Comparison of ENCODE assay signal across 26 mouse cellular contexts in genomic region chr3:85850079-85850478, GRCm38 (mm10). TPM values are rescaled to one million over a fixed set of nuclear protein-coding genes. Genes with fewer than 3 reads are reported as not detected.
"Had no signal": no experiment of that assay in that cellular context is flagged by ENCODE, and none has a peak within 500 bp of the region (broad histone marks: within the 10 kb centered on the region; RNA-seq: fewer than 3 reads in every experiment).

No protein-coding gene starts in this region.

- H3K36me3 ChIP-seq: heart, embryonic 13.5 days; heart, embryonic 15.5 days; hindbrain, embryonic 13.5 days; hindbrain, embryonic 15.5 days; kidney, embryonic 15.5 days; limb, embryonic 10.5 days; limb, embryonic 12.5 days; liver, embryonic 12.5 days had no signal

- H3K4me2 ChIP-seq: heart, embryonic 11.5 days; heart, embryonic 13.5 days; heart, embryonic 15.5 days; hindbrain, embryonic 13.5 days; hindbrain, embryonic 15.5 days; kidney, embryonic 15.5 days; limb, embryonic 12.5 days; liver, embryonic 12.5 days had no signal

- ATAC-seq: hindbrain, postnatal 0 days; intestine, embryonic 16.5 days; liver, embryonic 12.5 days had no signal

- DNase-seq: gastrocnemius, postnatal 14 days; gastrocnemius, postnatal 36 days; heart, adult 18-20 months; heart, postnatal 14 days; heart, postnatal 36 days; kidney, adult 11 months; kidney, adult 2 months; kidney, adult 9 months; kidney, postnatal 14 days; kidney, postnatal 36 days; layer of hippocampus, adult 9-11 months; layer of hippocampus, postnatal 36 days; liver had no signal

- H3K9me3 ChIP-seq: heart, embryonic 13.5 days; heart, embryonic 15.5 days; hindbrain, embryonic 13.5 days; hindbrain, embryonic 15.5 days; kidney, embryonic 15.5 days; limb, embryonic 10.5 days; limb, embryonic 12.5 days; liver, embryonic 12.5 days had no signal

- H3K27ac ChIP-seq: heart, embryonic 13.5 days; heart, embryonic 15.5 days; hindbrain, embryonic 13.5 days; hindbrain, embryonic 15.5 days; hindbrain, postnatal 0 days; kidney, embryonic 15.5 days; kidney, postnatal 0 days; limb, embryonic 10.5 days; limb, embryonic 12.5 days; liver, embryonic 12.5 days had no signal

- H3K4me1 ChIP-seq: heart, embryonic 15.5 days; hindbrain, embryonic 15.5 days; kidney, embryonic 15.5 days; limb, embryonic 10.5 days; limb, embryonic 12.5 days had no signal

- H3K9ac ChIP-seq: heart, embryonic 13.5 days; heart, embryonic 15.5 days; hindbrain, embryonic 13.5 days; hindbrain, embryonic 15.5 days; kidney, embryonic 15.5 days; limb, embryonic 12.5 days; liver, embryonic 12.5 days had no signal

- H3K27me3 ChIP-seq: heart, embryonic 13.5 days; heart, embryonic 15.5 days; hindbrain, embryonic 13.5 days; hindbrain, embryonic 15.5 days; kidney, embryonic 15.5 days; limb, embryonic 12.5 days; liver, embryonic 12.5 days had no signal

- H3K4me3 ChIP-seq: heart, embryonic 13.5 days; heart, embryonic 15.5 days; hindbrain, embryonic 13.5 days; hindbrain, embryonic 15.5 days; kidney, embryonic 15.5 days; limb, embryonic 10.5 days; limb, embryonic 12.5 days; liver, embryonic 12.5 days had no signal

RNA-seq across cellular contexts. Expression of gene Fam160a1, which starts 33.0 kb away (rescaled TPM):
- total RNA-seq: hematopoietic stem cell, adult 5-6 weeks had no signal

RNA-seq across cellular contexts. Expression of gene Gm37240, which starts 37.2 kb away (rescaled TPM):
- total RNA-seq: hematopoietic stem cell, adult 5-6 weeks; hindbrain, postnatal 0 days; layer of hippocampus, postnatal 36 days had no signal
